Mouse (Mus musculus) left cerebral cortex, postnatal 4 days (tissue): ENCODE measurements at regions not wholly inside any gene's neighbourhood (a gene's known extent, or its start where the extent isn't known, plus 50 kb on each side); places are given as distances from the start of the nearest gene placed in this dataset.
"Not testable (repeated sequence)": the region's sequence is repeated elsewhere in the genome, so short reads cannot be mapped to it uniquely, and the experiment has no call there.

Experiments
- DNase-seq: peaks from one replicate; pipeline ENCODE4 v3.0.0-alpha.2; 2022
- intact Hi-C: fragments of 180-260 bp; cut with DNase I; formaldehyde crosslinking; loops from one replicate; pipeline ENCODE4 v1.15.1; 2025

- intact Hi-C loops, result no loop called here
- DNase-seq, result no peak
Measured at GRCm38 (mm10) chr11:27105920-27106319, 512.1 kb upstream of the Vrk2 start.

DNA sequence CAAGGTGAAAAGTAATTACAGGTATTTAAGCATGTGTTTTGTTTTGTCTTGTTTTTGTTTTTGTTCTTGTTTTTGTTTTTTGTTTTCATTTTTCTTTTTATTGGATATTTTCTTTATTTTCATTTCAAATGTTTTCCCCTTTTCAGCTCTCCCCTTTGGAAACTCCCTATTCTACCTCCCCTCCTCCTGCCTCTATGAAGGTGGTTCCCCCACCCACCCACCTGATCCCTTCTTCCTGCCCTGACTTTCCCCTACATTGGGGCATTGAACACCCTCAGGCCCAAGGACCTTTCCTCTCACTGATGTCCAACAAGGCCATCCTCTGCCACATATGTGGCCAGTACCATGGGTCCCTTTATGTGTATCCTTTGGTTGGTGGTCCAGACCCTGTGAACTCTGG, 509.1 kb upstream of the Vrk2 start:
- DNase-seq, result no peak
- intact Hi-C loops, result no loop called here

- intact Hi-C loops, result no loop called here
Measured at GRCm38 (mm10) chr11:27102045-27102444, 508.2 kb upstream of the Vrk2 start.

DNA sequence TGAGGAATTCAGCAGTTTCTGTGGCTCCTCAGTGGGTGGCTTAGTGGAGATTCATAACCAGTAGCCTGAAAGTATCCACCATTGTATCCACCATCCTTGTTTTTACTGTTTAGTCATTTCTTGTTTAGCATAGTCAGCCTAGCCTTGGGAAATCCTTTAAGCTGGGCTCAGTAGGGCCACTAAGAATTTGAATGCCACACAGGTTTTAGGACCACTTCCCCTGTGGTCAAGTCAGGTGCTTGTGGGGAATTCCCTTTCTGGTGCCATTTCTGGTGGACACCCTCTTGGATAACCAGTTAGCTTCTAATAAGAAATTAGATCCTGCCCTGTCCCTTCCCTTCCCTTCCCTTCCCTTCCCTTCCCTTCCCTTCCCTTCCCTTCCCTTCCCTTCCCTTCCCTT, 502.8 kb upstream of the Vrk2 start:
- DNase-seq, result no peak
- intact Hi-C loops, result no loop called here

More at GRCm38 (mm10) chr11:27102045-27102444, 508.2 kb upstream of the Vrk2 start:
- DNase-seq, result no peak

- DNase-seq, intact Hi-C loops: not testable (repeated sequence)
Measured at GRCm38 (mm10) chr11:27095460-27095859, 501.7 kb upstream of the Vrk2 start.

- DNase-seq, result no peak
- intact Hi-C loops, result no loop called here
Measured at GRCm38 (mm10) chr11:27086516-27086915, 492.7 kb upstream of the Vrk2 start.

GRCm38 (mm10) chr11:27081188-27081587, 487.4 kb upstream of the Vrk2 start:
- intact Hi-C loops, result no loop called here
- no peak for DNase-seq

GRCm38 (mm10) chr11:27070381-27070780, 476.6 kb upstream of the Vrk2 start:
- DNase-seq, result no peak
- intact Hi-C loops, result no loop called here

DNA sequence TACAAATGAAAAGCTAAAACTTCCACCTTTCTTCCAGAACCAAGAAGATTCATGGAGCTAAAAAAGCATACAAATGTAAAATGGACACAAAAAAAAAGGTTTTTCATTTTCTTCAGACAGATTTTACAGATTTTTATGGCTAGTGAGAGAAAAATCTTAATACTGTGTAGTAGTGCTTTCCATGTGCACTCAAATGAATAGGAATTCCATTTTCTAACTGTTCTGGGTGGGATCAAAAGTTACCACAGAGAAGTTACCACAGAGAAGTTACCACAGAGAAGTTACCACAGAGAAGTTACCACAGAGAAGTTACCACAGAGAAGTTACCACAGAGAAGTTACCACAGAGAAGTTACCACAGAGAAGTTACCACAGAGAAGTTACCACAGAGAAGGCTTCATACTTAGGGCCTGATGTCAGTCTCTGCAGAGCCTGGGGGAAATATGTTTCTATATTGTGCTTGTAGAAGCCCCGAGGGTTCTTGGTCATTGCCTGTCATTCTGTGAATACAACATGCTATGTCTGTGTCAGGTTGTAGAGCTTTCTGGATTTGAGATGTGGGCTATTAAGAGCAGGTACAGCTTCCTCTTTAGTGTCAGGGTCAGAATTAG, 433.5 kb upstream of the Vrk2 start:
- no peak for DNase-seq
- intact Hi-C loops, result no loop called here

DNA sequence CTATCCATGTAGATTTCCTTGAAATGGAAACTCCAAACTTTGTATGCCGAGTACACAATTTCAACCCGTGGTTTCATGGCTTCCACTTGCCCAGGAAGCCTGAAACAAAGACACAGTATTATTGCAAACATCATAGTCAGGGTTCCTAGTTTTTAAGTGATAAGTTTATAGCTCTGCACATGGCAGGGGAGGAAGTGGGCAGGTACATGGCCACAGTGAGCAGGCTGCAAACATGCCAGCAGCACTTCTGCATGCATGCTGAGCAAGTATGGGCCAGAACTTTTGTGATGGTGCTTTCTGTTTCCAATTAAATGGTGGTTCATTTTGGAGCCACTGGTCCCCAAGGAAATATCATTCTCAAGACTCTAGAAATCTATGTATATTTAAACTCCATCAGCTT, 431.7 kb upstream of the Vrk2 start:
- intact Hi-C loops, result no loop called here
- no peak for DNase-seq

GRCm38 (mm10) chr11:26996292-26997099, 402.7 kb upstream of the Vrk2 start:
- intact Hi-C loops, result no loop called here

DNA sequence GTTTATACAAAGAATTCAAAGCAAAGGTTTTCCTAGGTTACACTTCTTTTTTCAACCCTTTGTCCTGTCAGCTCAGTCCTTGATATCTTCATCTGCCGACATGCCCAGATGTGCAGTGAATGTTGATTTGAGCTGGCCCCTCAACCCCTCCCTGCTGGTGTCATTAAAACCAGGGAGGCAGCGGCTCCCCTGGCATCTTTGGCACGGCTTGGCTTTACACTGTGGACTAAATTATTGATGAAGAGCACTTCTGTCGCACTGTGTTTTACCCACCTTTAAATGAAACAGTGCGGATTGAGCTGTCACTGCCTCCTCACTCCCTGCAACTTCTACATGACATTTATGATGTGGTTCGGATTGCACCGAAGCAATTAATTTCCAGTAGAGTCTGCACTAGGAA, 387.4 kb upstream of the Vrk2 start:
- intact Hi-C loops, result no loop called here
- DNase-seq, result no peak

More at GRCm38 (mm10) chr11:26996292-26997099, 402.7 kb upstream of the Vrk2 start:
- DNase-seq, result peak; percentile 25

DNA sequence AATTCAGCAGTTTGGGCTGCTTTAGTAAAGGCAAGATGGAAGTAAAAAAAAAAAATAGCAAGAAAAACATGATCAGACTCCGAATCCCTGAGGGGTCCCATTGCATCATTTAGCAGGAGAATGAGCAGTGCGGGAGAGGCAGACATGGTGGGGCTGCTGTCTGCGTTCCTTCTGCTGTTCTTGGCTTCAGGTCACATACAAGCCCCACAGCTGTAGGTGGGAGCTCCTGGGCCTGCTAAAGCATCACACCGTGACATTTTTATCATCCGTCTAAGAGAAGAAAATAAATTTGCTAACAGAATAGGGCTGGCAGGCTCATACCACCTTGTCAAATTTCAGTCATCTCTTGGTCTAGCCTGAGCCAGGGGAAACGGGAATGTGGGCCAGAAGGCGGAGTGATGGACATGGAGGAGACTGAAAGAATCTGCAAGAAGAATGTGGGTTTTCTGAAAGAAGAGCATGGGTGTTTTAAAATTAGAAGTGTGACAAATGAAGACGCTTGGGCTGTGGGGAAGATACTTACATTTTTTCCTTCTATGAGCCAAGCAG, 378.8 kb upstream of the Vrk2 start:
- no peak for DNase-seq
- intact Hi-C loops, result no loop called here

- intact Hi-C loops, result no loop called here
Measured at GRCm38 (mm10) chr11:26971161-26971560, 377.4 kb upstream of the Vrk2 start.

DNA sequence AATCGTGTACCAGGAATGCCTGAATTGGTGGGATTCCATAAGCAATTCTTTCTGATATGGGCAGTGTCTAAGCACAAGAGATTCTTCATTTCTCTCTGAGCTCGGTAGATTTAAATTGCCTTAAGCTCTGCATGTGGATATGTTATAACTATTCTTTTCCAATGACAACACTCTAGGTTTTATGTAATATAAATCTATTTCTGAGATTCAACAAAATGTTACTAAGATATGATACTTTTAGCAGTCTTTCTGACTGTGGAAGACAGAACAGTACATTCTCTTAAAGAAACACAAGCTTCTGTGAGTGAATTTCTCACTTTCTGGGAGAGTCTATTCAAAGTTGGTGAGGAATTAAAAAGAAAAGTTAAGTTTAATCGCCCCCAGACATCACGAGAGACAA, 373.6 kb upstream of the Vrk2 start:
- no peak for DNase-seq
- intact Hi-C loops, result loop anchor here (10.0 kb wide), 3 partner anchors 163 to 763 kb away; no protein-coding TSS in a partner anchor

More at GRCm38 (mm10) chr11:26971161-26971560, 377.4 kb upstream of the Vrk2 start:
- DNase-seq, result no peak

DNA sequence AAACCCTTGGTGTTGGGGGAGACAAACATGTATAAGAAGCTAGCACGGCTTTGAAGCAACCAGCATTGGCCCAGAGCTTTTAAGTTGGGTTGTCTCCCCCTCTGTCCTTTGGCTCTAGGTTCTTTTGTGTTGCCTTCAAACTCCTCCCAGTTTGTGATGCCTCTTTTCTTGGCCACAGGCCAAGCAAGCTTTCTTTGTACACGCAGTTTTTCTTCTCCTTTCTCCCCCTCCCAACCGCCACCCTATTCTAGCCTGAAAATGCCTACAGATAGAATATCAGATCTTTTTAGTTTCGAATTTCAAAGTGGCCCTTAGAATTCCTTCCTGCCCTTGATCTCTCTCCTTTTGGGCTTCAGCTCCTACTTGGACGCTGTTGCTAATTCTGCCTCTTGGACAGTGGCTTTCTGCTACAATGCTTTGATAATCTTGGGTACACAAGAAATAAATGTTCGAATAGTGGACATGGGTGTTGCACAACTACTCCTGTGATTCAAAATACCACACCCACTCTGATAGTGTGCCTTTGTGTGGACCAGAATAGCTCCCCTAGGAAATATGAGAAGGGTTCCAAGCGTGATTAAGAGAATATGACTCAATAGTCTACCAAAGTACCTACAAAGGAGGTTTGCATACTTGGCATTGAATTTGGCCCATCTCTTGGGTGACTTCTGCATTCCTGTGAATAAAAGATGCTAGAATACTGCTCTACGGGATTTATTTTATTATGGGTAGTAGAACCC, 369.3 kb upstream of the Vrk2 start:
- intact Hi-C loops, result loop anchor here (10.0 kb wide), 3 partner anchors 158 to 758 kb away; no protein-coding TSS in a partner anchor
- no peak for DNase-seq

GRCm38 (mm10) chr11:26962040-26962927, 368.5 kb upstream of the Vrk2 start:
- intact Hi-C loops, result loop anchor here (10.0 kb wide), 3 partner anchors 157 to 757 kb away; no protein-coding TSS in a partner anchor
- peak; percentile 14 for DNase-seq

DNA sequence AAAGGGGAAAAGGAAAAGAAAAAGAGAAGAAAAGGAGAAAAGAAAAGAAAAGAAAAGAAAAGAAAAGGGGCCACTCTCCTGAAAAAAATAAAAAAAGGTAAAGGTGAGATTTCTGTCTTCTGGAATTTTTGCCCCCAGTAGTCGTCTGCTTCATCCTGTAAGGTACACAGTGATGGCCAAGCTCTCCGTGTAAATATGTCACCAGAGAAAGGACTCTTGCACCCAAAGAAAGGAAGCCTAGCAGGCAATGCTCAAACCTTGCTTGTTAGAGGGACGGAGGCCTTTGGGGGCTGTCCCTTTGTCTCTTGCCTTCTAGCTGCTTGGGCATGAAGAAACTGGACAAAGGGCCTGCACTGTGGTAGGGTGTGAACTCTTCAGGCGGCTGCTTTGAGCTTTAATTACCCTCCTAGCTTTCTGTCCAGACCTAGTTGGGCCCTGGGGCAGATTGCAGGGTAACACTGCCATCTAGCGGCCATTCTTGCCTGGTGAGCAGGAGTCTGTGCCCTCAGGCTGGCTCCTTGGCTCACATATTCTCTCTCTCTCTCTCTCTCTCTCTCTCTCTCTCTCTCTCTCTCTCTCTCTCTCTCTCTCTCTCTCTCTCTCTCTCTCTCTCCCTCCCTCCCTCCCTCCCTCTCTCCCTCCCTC, 367.7 kb upstream of the Vrk2 start:
- peak; percentile 94 for DNase-seq
- intact Hi-C loops, result loop anchor here (10.0 kb wide), 3 partner anchors 157 to 757 kb away; no protein-coding TSS in a partner anchor

- intact Hi-C loops, result no loop called here
- no peak for DNase-seq
Measured at GRCm38 (mm10) chr11:26956153-26956552, 362.4 kb upstream of the Vrk2 start.
